Mouse (Mus musculus): ENCODE measurements around the gene Ddah1. TPM values are rescaled to one million over a fixed set of nuclear protein-coding genes. Genes with fewer than 3 reads are reported as not detected.
A peak's percentile ranks its signal among the peaks of the same experiment; 100 is the strongest.

Ddah1 gene
- polyA plus RNA-seq, 1 experiment from 2014 or later: 15.6 TPM

DNA sequence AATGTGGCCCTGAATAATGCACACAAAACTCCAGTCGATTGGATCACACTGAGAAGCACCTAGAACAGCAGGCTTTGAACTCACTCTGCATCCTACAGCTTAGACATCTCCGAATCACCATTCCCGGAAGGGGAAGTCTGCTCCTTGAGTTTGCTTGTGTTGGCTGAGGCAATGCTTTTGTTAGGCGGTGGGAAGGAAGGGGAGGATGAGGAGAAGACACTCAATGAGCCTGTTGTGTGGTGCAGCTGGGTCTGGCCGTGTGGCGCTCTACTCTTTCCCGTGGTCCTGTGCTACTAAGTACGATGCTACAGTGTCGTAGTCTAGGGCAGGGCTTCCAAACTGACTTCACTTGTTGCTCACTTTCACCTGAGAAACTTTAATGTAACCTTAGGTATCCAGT is 28.8 kb downstream of the Ddah1 start:
- DNase-seq (ENCODE audit: low spot score) (no peak), ATAC-seq (ENCODE audit: insufficient number of reproducible peaks, low FRiP score, low TSS enrichment, low read depth) (no peak)
- H3K4me3 ChIP-seq (ENCODE audit: low read depth, low read length): no peak overlapping the region
- WGBS: 87% methylated on average over 9 of the region's 9 CpGs
- no peaks in the 10 kb centered on the region for H3K27me3 ChIP-seq (ENCODE audit: control insufficient read depth, insufficient read depth, low read length)
- no peak overlapping the region for H3K27ac ChIP-seq (replicated peaks; ENCODE audit: low read depth, low read length)
- H3K9ac ChIP-seq (ENCODE audit: low read length): no peak overlapping the region
- no peaks in the 10 kb centered on the region for H3K9me3 ChIP-seq (ENCODE audit: control insufficient read depth, low read length)
- no peak overlapping the region for H3K4me2 ChIP-seq (ENCODE audit: low read depth, severe bottlenecking)
- H3K36me3 ChIP-seq (ENCODE audit: control insufficient read depth, insufficient read depth, low read length): no peaks in the 10 kb centered on the region
- no peaks in the 10 kb centered on the region for H3K4me1 ChIP-seq (ENCODE audit: control insufficient read depth, insufficient read depth, low read length)

DNA sequence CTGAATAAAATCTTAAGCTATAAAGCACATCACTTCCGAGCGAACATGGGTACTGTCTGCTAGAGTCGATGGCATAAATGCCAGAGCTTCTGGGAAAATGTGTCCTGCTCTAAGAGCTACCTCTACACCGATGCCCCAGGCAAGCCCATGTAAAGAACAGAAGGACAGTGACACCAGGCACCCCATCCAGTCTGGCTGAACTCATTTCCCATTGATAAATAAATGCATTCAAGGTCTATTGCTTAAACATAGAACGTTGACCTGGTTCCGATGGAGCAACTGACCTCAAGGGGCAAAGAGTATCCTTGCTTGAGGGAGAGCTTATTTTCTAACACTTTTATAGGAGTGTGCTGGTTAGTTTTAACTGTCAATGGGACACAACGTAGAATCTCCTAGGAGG is 30.6 kb downstream of the Ddah1 start:
- no peaks in the 10 kb centered on the region for H3K9me3 ChIP-seq (ENCODE audit: control insufficient read depth, low read length)
- no peaks in the 10 kb centered on the region for H3K36me3 ChIP-seq (ENCODE audit: control insufficient read depth, insufficient read depth, low read length)
- no peak overlapping the region for H3K27ac ChIP-seq (replicated peaks; ENCODE audit: low read depth, low read length)
- H3K9ac ChIP-seq (ENCODE audit: low read length): no peak overlapping the region
- no peaks in the 10 kb centered on the region for H3K27me3 ChIP-seq (ENCODE audit: control insufficient read depth, insufficient read depth, low read length)
- DNase-seq (ENCODE audit: low spot score): no peak
- H3K4me1 ChIP-seq (ENCODE audit: control insufficient read depth, insufficient read depth, low read length): no peaks in the 10 kb centered on the region
- H3K4me2 ChIP-seq (ENCODE audit: low read depth, severe bottlenecking): no peak overlapping the region
- 81% methylated on average over 7 of the region's 7 CpGs for WGBS
- H3K4me3 ChIP-seq (ENCODE audit: low read depth, low read length): no peak overlapping the region
- no peak for ATAC-seq (ENCODE audit: insufficient number of reproducible peaks, low FRiP score, low TSS enrichment, low read depth)

DNA sequence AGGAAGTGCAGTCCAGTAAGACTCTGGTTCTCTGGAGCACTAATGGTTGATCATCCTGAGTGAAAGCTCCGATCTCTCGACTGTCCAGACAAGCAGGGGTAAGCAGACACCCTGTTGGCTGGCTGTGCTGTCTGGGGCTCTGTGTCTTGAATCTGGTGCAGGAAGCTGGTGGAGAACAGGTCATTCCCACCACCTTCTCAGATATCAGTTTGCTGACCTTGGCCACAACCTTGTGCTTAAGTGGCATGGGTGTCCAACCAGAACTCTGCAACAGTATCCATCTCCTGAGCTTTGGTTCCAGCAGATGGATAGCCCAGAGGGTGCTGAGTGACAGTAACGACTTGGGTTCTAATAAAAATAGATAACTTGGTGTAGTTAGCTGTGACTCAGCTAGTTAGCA is 31.8 kb downstream of the Ddah1 start:
- Histone ChIP-seq H3K4me2 (ENCODE audit: low read depth, severe bottlenecking) (no peak overlapping the region), H3K27ac (replicated peaks; ENCODE audit: low read depth, low read length) (no peak overlapping the region), H3K9ac (ENCODE audit: low read length) (no peak overlapping the region), H3K9me3 (ENCODE audit: control insufficient read depth, low read length) (no peaks in the 10 kb centered on the region), H3K4me3 (ENCODE audit: low read depth, low read length) (no peak overlapping the region), H3K4me1 (ENCODE audit: control insufficient read depth, insufficient read depth, low read length) (no peaks in the 10 kb centered on the region), H3K27me3 (ENCODE audit: control insufficient read depth, insufficient read depth, low read length) (no peaks in the 10 kb centered on the region), H3K36me3 (ENCODE audit: control insufficient read depth, insufficient read depth, low read length) (no peaks in the 10 kb centered on the region)
- DNase-seq (ENCODE audit: low spot score) (no peak), ATAC-seq (ENCODE audit: insufficient number of reproducible peaks, low FRiP score, low TSS enrichment, low read depth) (no peak)
- WGBS: 77% methylated on average over 3 of the region's 3 CpGs

DNA sequence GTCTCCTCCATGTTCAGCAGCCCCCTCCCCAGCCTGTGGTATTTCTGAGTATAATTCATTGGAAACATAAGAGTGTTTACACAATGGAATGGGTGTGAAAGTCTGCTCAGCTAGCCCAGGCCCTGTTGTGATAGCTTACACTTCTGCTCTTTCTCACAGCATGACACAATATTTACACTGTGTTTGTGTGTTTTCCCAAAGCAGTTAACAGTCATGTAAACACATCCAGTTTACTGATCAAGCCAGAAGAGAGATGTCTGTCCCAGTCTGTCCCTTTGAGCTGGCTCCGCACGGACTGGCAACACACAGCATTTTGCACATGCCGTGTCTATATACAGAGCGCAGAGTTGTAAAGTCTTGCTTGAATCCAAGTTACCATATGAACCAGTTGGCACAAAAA is 32.2 kb downstream of the Ddah1 start:
- no peak overlapping the region for H3K9ac ChIP-seq (ENCODE audit: low read length)
- DNase-seq (ENCODE audit: low spot score) (no peak), ATAC-seq (ENCODE audit: insufficient number of reproducible peaks, low FRiP score, low TSS enrichment, low read depth) (no peak)
- no peak overlapping the region for H3K27ac ChIP-seq (replicated peaks; ENCODE audit: low read depth, low read length)
- no peak overlapping the region for H3K4me2 ChIP-seq (ENCODE audit: low read depth, severe bottlenecking)
- H3K4me1 ChIP-seq (ENCODE audit: control insufficient read depth, insufficient read depth, low read length): peaks cover 3% of the 10 kb centered on the region; the same call in 1 of the 2 replicates
- H3K9me3 ChIP-seq (ENCODE audit: control insufficient read depth, low read length): no peaks in the 10 kb centered on the region
- H3K27me3 ChIP-seq (ENCODE audit: control insufficient read depth, insufficient read depth, low read length): no peaks in the 10 kb centered on the region
- no peak overlapping the region for H3K4me3 ChIP-seq (ENCODE audit: low read depth, low read length)
- H3K36me3 ChIP-seq (ENCODE audit: control insufficient read depth, insufficient read depth, low read length): no peaks in the 10 kb centered on the region
- 77% methylated on average over 4 of the region's 4 CpGs for WGBS

DNA sequence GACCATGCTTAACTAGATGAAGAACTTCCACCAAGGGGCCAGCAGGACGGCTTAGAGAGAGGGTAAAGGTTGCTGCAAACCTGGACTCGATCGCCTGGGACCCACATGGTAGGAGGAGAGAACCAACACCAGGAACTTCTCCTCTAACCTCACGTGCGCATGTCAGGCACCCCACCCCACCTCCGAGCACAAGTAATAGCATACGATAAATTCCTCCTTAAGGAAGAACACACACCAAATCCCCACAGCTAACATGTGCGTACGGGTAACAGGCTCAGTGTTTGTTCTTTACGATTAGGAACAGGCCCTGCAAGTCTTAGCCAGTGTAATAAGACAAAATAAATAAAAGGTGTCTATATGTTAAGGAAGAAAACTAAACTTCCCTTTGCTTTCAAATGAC is 35.9 kb downstream of the Ddah1 start:
- H3K4me3 ChIP-seq (ENCODE audit: low read depth, low read length): no peak overlapping the region
- no peak overlapping the region for H3K9ac ChIP-seq (ENCODE audit: low read length)
- no peak overlapping the region for H3K27ac ChIP-seq (replicated peaks; ENCODE audit: low read depth, low read length)
- 71% methylated on average over 10 of the region's 10 CpGs for WGBS
- DNase-seq (ENCODE audit: low spot score) (no peak), ATAC-seq (ENCODE audit: insufficient number of reproducible peaks, low FRiP score, low TSS enrichment, low read depth) (no peak)
- H3K4me2 ChIP-seq (ENCODE audit: low read depth, severe bottlenecking): no peak overlapping the region
- H3K4me1 ChIP-seq (ENCODE audit: control insufficient read depth, insufficient read depth, low read length): peaks cover 8% of the 10 kb centered on the region; the same call in 1 of the 2 replicates
- no peaks in the 10 kb centered on the region for H3K27me3 ChIP-seq (ENCODE audit: control insufficient read depth, insufficient read depth, low read length)
- no peaks in the 10 kb centered on the region for H3K36me3 ChIP-seq (ENCODE audit: control insufficient read depth, insufficient read depth, low read length)
- no peaks in the 10 kb centered on the region for H3K9me3 ChIP-seq (ENCODE audit: control insufficient read depth, low read length)

DNA sequence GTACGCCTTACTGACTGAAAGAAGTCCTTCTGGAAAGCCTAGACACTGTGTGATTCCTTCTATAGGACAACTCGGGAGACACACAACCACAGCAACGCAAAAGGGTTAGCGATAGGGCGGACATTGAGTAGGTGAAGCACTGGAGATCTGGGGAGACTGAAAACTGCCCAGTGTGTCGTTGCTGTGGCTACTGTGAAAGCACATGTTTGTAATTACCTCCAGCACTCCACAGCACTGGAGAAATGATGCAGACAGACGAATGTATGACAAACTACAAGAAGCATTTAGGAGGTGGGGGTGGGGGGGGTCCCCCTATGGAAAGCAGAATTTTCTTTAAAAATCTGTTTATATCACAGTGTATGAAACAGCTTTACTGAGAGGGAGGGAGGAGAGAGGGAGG is 37.4 kb downstream of the Ddah1 start:
- Histone ChIP-seq H3K4me3 (ENCODE audit: low read depth, low read length) (no peak overlapping the region), H3K4me1 (ENCODE audit: control insufficient read depth, insufficient read depth, low read length) (peaks cover 8% of the 10 kb centered on the region; the same call in 1 of the 2 replicates), H3K9me3 (ENCODE audit: control insufficient read depth, low read length) (no peaks in the 10 kb centered on the region), H3K36me3 (ENCODE audit: control insufficient read depth, insufficient read depth, low read length) (no peaks in the 10 kb centered on the region), H3K9ac (ENCODE audit: low read length) (no peak overlapping the region), H3K27me3 (ENCODE audit: control insufficient read depth, insufficient read depth, low read length) (no peaks in the 10 kb centered on the region), H3K27ac (replicated peaks; ENCODE audit: low read depth, low read length) (no peak overlapping the region; the same call in 1 of the 2 replicates), H3K4me2 (ENCODE audit: low read depth, severe bottlenecking) (no peak overlapping the region)
- ATAC-seq (ENCODE audit: insufficient number of reproducible peaks, low FRiP score, low TSS enrichment, low read depth) (peak; percentile 60; the same call in 1 of the 2 replicates), DNase-seq (ENCODE audit: low spot score) (peak; percentile 60)
- WGBS: 43% methylated on average over 7 of the region's 7 CpGs

DNA sequence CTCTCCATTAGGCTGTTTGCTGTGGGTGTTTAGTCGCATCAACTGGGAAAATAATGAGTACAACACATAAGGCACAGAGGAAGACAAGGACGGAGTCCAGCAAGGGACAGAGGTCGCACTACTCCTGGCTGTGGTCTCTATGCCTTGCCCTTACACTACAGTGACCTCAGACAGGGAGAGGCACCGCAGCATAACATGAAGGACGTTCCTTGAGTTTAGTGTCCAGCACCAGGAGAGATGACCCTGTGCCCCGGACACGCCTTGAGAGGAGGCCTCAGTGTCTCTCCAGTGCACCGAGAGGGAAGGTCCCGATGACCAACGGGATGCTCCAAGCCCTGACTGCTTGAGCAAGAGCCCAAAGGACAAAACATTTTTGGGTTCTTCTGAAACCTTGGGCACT is 39.6 kb downstream of the Ddah1 start:
- DNase-seq (ENCODE audit: low spot score): no peak
- no peaks in the 10 kb centered on the region for H3K9me3 ChIP-seq (ENCODE audit: control insufficient read depth, low read length)
- H3K27me3 ChIP-seq (ENCODE audit: control insufficient read depth, insufficient read depth, low read length): no peaks in the 10 kb centered on the region
- H3K4me2 ChIP-seq (ENCODE audit: low read depth, severe bottlenecking): no peak overlapping the region
- H3K9ac ChIP-seq (ENCODE audit: low read length): no peak overlapping the region
- no peak overlapping the region for H3K4me3 ChIP-seq (ENCODE audit: low read depth, low read length)
- H3K4me1 ChIP-seq (ENCODE audit: control insufficient read depth, insufficient read depth, low read length): peaks cover 8% of the 10 kb centered on the region; the same call in 1 of the 2 replicates
- H3K27ac ChIP-seq (replicated peaks; ENCODE audit: low read depth, low read length): no peak overlapping the region
- H3K36me3 ChIP-seq (ENCODE audit: control insufficient read depth, insufficient read depth, low read length): no peaks in the 10 kb centered on the region
- 65% methylated on average over 10 of the region's 10 CpGs for WGBS
- ATAC-seq (ENCODE audit: insufficient number of reproducible peaks, low FRiP score, low TSS enrichment, low read depth): no peak

DNA sequence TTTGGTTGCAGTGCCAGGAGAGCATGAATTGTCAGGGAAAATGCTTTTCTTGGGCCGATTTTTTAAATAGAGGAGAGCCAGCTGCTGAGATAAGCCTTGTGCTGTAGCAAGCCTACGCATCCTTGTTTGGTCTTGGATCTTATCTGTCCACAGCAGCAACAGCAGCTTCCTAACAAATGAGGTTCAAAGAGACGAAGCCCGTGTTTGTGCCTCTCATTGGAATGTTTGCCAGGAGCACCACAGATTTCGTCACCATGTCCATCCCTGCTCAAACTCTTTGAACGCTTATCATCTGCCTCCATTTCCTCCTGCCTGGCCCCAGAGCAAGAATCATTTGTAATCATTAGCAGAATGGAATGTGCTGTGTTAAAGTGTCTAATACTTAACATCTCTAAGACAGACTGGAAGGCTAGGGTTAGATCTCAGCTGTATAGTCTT is 40.3 kb downstream of the Ddah1 start:
- H3K36me3 ChIP-seq (ENCODE audit: control insufficient read depth, insufficient read depth, low read length): no peaks in the 10 kb centered on the region
- DNase-seq (ENCODE audit: low spot score) (no peak), ATAC-seq (ENCODE audit: insufficient number of reproducible peaks, low FRiP score, low TSS enrichment, low read depth) (no peak)
- no peak overlapping the region for H3K4me3 ChIP-seq (ENCODE audit: low read depth, low read length)
- peaks cover 8% of the 10 kb centered on the region; the same call in 1 of the 2 replicates for H3K4me1 ChIP-seq (ENCODE audit: control insufficient read depth, insufficient read depth, low read length)
- no peaks in the 10 kb centered on the region for H3K27me3 ChIP-seq (ENCODE audit: control insufficient read depth, insufficient read depth, low read length)
- no peak overlapping the region for H3K9ac ChIP-seq (ENCODE audit: low read length)
- H3K9me3 ChIP-seq (ENCODE audit: control insufficient read depth, low read length): no peaks in the 10 kb centered on the region
- no peak overlapping the region for H3K4me2 ChIP-seq (ENCODE audit: low read depth, severe bottlenecking)
- H3K27ac ChIP-seq (replicated peaks; ENCODE audit: low read depth, low read length): no peak overlapping the region
- WGBS: 24% methylated on average over 6 of the region's 6 CpGs

DNA sequence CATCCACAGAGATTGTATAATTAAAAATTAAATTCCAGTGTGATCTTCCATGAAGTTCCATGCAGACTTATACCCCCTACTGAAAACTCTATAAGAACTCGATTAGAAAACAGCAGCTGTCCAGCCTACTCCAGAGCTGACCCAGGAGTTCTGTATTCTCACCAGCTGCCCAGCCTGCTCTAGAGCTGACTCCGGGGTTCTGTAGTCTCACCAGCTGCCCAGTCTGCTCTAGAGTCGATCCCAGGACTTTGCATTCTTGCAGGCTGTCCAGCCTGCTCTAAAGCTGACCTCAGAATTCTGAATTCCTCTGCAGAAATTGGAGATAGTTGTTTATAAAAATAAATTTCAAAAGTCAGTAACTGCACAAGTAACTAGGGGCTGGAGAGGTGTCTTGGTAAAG is 40.9 kb downstream of the Ddah1 start:
- Histone ChIP-seq H3K9ac (ENCODE audit: low read length) (no peak overlapping the region), H3K27me3 (ENCODE audit: control insufficient read depth, insufficient read depth, low read length) (no peaks in the 10 kb centered on the region), H3K4me2 (ENCODE audit: low read depth, severe bottlenecking) (no peak overlapping the region), H3K4me1 (ENCODE audit: control insufficient read depth, insufficient read depth, low read length) (peaks cover 8% of the 10 kb centered on the region; the same call in 1 of the 2 replicates), H3K36me3 (ENCODE audit: control insufficient read depth, insufficient read depth, low read length) (no peaks in the 10 kb centered on the region), H3K9me3 (ENCODE audit: control insufficient read depth, low read length) (no peaks in the 10 kb centered on the region), H3K4me3 (ENCODE audit: low read depth, low read length) (no peak overlapping the region), H3K27ac (replicated peaks; ENCODE audit: low read depth, low read length) (no peak overlapping the region)
- ATAC-seq (ENCODE audit: insufficient number of reproducible peaks, low FRiP score, low TSS enrichment, low read depth): no peak
- no peak for DNase-seq (ENCODE audit: low spot score)
- WGBS: 80% methylated on average over 3 of the region's 3 CpGs

Measured in limb, embryonic 11.5 days (tissue).